Mouse (Mus musculus) heart, postnatal 25 days (tissue): ENCODE measurements at regions not wholly inside any gene's neighbourhood (a gene's known extent, or its start where the extent isn't known, plus 50 kb on each side); places are given as distances from the start of the nearest gene placed in this dataset.

Experiments used
- DNase-seq: peaks from one replicate; pipeline ENCODE4 v3.0.0; 2022; ENCODE audit warnings: low spot score
- intact Hi-C: fragments of 180-260 bp; cut with DNase I; formaldehyde crosslinking; loops from one replicate; pipeline ENCODE4 v1.15.1; 2025

- intact Hi-C loops, result no loop called here
- no peak for DNase-seq
These were observed 185.5 kb upstream of the Sp8 start for GRCm38 (mm10) chr12:118660384-118661213.

DNA sequence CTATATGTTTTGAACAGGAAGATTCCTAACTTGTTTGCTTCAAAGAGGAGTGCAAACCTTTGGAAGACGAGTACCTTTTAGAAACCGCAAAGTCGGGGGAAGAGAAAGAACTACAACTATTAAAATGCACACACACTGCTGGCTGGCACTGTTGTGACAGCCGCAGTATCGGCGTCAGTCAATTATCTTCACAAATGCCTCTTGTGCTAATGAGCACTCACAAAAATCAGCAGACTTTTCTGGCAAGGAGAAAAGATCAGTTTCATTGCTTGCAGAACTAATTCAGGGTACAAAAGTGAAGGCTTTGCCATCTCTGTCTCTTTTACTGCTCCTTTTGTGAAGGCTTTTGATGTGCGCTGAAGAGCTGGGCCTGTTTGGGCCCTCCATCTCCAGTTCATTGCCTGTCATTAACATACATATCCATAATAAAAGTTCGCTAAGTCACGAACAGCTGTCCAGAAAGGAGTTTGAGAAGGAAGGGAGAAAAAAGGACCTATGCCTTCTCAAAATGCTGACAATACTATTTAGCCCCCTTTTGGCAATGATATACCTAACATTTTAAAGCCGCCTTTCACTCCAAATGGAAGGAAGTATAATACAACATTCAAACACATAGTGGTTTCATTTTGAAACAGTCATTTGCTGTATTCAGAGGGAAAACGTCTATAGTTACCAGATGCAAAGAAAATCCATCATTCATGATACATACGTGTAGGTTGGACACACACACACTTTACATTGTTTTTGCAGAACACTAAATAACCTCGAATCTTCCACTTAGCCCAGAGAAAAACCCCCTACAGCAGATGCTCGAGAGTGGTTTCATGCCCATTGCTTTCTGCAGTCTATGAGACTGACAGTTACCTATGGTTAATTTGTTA lies 186.6 kb upstream of the Sp8 start:
- intact Hi-C loops, result no loop called here
- no peak for DNase-seq

- DNase-seq, result no peak
- intact Hi-C loops, result no loop called here
These were observed 195.5 kb upstream of the Sp8 start for GRCm38 (mm10) chr12:118650483-118651160.

- no peak for DNase-seq
- intact Hi-C loops, result no loop called here
These were observed 196.7 kb upstream of the Sp8 start for GRCm38 (mm10) chr12:118649323-118649973.

- intact Hi-C loops, result no loop called here
- DNase-seq, result no peak
These were observed 197.5 kb upstream of the Sp8 start for GRCm38 (mm10) chr12:118648673-118649072.

- no peak for DNase-seq
- intact Hi-C loops, result no loop called here
These were observed 198.7 kb upstream of the Sp8 start for GRCm38 (mm10) chr12:118647270-118648042.

DNA sequence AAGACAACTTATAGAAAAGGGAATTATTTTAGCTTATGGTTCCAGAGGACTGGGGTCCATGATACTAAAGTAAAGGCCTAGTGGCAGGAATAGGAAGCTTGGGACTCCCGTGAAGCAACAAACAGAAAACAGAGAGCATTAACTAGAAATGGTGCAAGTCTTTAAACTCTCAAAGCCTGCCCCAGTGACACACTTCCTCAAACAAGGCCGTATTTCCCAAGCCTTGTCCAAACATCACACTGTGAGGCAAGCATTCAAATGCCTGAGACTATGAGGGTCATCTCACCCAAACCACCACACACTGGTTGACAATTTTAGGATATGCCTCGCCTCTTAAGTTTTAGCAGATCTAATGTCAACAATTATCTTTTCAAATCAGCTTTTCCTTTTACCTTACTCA lies 205.2 kb upstream of the Sp8 start:
- no peak for DNase-seq
- intact Hi-C loops, result no loop called here

GRCm38 (mm10) chr12:118637214-118637613 lies 208.9 kb upstream of the Sp8 start:
- no peak for DNase-seq
- intact Hi-C loops, result no loop called here

GRCm38 (mm10) chr12:118635456-118635855 lies 210.7 kb upstream of the Sp8 start:
- no peak for DNase-seq
- intact Hi-C loops, result no loop called here

- DNase-seq, result no peak
- intact Hi-C loops, result no loop called here
These were observed 215.8 kb upstream of the Sp8 start for GRCm38 (mm10) chr12:118630373-118630772.

GRCm38 (mm10) chr12:118621697-118622485 lies 224.2 kb upstream of the Sp8 start:
- intact Hi-C loops, result no loop called here
- no peak for DNase-seq

DNA sequence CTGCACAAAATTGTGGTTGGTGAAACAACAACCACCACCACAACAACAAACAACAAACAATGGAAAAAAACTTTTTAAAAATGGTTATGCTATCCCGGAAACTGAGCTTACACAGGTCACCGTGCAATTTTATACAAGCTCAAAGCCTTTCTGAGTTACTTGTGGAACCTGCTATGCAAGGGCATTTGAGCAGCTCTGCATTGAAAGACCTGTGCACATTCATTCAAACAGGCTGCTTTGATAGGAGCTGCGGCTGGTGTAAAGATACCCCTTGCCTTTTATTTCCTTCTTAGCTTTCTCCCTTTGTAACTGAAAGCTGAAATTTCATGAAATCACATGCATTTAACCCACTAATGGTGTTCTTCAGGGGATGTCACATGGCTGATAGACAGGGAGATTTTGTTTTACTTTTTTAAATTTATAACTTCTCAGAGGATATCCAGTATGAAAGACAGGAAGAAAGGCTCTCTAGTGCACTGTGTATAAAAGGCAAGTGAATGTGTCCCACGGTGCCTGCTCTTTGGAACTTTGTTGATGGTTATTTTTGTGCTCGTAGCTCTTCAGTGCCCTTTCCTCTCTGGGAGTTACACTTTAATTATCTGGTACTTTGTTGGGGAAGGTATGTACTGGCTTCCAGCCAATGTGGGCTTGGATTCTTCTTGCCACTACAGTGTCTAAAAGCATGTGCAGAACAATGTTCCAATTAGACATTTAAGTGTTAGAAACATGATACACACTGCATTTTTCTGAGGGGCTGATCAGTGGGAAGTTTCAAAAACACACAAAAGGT lies 225.1 kb upstream of the Sp8 start:
- intact Hi-C loops, result no loop called here
- DNase-seq, result no peak

DNA sequence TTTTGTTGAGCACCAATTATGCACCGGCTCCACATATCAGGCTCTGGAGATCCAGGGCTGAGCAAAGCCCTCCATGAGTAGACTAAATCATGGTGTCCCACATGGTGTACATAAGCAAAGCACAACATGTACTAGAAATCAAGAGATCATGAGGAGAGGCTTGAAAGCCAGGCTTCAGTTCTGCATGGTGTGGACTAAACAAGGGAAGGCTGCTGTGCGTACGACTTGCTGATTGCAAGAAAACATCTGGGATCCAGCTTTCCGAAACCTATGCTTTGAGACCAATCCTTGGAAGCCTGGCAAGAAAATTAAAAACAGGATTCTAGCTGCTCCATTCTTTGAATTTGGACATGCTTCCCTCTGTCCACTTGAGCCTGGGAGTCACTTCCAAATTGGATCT lies 249.1 kb upstream of the Sp8 start:
- intact Hi-C loops, result no loop called here
- DNase-seq, result no peak

GRCm38 (mm10) chr12:118594781-118595574 lies 251.2 kb upstream of the Sp8 start:
- intact Hi-C loops, result no loop called here
- DNase-seq, result no peak

DNA sequence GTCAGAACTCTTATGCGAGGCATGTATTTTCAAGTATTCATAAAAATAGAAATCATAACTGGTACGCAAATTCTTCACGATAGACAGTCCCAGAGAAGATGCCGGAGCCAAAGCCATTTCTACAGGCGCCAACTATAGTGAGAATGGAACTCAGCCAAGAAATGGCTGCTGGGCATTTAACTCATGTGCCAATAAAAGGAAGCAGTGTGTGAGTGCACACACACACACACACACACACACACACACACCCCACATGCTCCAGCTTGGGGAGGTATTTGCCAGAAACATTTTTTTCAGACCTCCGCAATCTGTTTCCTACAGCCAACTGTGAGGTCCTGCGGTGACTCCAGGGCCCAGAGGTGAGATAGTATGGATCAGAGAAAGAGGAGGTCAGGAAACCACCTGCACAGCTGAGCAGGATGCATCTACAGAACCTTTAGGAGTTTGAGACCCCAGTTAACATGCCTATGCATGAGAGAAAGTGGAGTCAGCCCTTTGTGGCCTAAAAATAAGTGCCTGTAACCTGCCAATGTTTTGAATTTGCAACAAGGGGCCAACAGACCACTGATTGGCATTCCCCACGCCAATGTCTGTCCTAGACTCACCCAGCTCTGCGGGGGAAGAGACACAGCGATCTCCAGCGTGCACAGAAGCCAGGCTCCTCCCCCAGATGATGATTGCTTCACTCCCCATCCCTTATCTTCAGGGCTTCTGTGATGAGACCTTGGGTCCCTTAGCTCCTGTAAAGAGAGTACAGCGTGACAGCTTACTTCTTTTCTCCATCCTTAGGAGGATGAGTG lies 262.1 kb upstream of the Sp8 start:
- no peak for DNase-seq
- intact Hi-C loops, result no loop called here

GRCm38 (mm10) chr12:118569811-118570210 lies 268.6 kb upstream of the Sp4 start:
- intact Hi-C loops, result no loop called here
- DNase-seq, result no peak
